Mouse (Mus musculus) erythroblast, embryonic 14.5 days (primary cell): ENCODE measurements around the gene Bcl2l14. TPM values are rescaled to one million over a fixed set of nuclear protein-coding genes. Genes with fewer than 3 reads are reported as not detected.

Experiments
- H3K27me3 ChIP-seq: 2 replicates; pipeline ENCODE4 v1.6.1; 2012; ENCODE audit warnings: inconsistent platforms; ENCODE audit not compliant: control insufficient read depth
- H3K36me3 ChIP-seq: 2 replicates; pipeline ENCODE4 v1.6.1; 2012; ENCODE audit warnings: mild to moderate bottlenecking, inconsistent platforms; ENCODE audit not compliant: control insufficient read depth
- H3K4me1 ChIP-seq: 2 replicates; pipeline ENCODE4 v1.6.1; 2012; ENCODE audit warnings: inconsistent platforms; ENCODE audit not compliant: control insufficient read depth
- H3K4me3 ChIP-seq: replicated peaks from 2 replicates; pipeline ENCODE3; 2012; ENCODE audit warnings: moderate library complexity, mild to moderate bottlenecking, inconsistent platforms
- H3K9me3 ChIP-seq: 2 replicates; pipeline ENCODE4 v1.6.1; 2012; ENCODE audit warnings: low read length, inconsistent platforms, mixed read lengths; ENCODE audit not compliant: control insufficient read depth
- GATA1 ChIP-seq: IDR thresholded peaks from 2 replicates; pipeline ENCODE4 v1.6.1; 2012; ENCODE audit warnings: low read length, inconsistent platforms, mixed read lengths
- TAL1 ChIP-seq: IDR thresholded peaks from 3 replicates; pipeline ENCODE4 v1.6.1; 2012; ENCODE audit warnings: low read length, inconsistent platforms, mixed read lengths
- polyA plus RNA-seq: library from polyadenylated mRNA; stranded (reverse); fragments of >175 nt; gene quantifications from 2 replicates; pipeline ENCODE4 v1.2.3, GENCODE M21; 2012

Bcl2l14 gene
- polyA plus RNA-seq, 1 experiment = not detected

GRCm38 (mm10) chr6:134367366-134368281 lies 28.5 kb upstream of the Bcl2l14 start:
- Histone ChIP-seq H3K4me3 (no peak overlapping the region), H3K27me3 (no peaks in the 10 kb centered on the region), H3K9me3 (no peaks in the 10 kb centered on the region), H3K36me3 (no peaks in the 10 kb centered on the region), H3K4me1 (no peaks in the 10 kb centered on the region)
- TF ChIP-seq TAL1 (no peak), GATA1 (no peak)

- Histone ChIP-seq H3K4me3 (no peak overlapping the region), H3K4me1 (no peaks in the 10 kb centered on the region)
- TF ChIP-seq TAL1 (no peak), GATA1 (no peak)
These were observed 23.2 kb upstream of the Bcl2l14 start for GRCm38 (mm10) chr6:134372946-134373345.

GRCm38 (mm10) chr6:134377201-134377600 lies 18.9 kb upstream of the Bcl2l14 start:
- H3K27me3 ChIP-seq = no peaks in the 10 kb centered on the region
- no peaks in the 10 kb centered on the region for H3K4me1 ChIP-seq
- H3K9me3 ChIP-seq = no peaks in the 10 kb centered on the region
- no peaks in the 10 kb centered on the region for H3K36me3 ChIP-seq
- TF ChIP-seq GATA1 (no peak), TAL1 (no peak)
- no peak overlapping the region for H3K4me3 ChIP-seq

More at GRCm38 (mm10) chr6:134372946-134373345, 23.2 kb upstream of the Bcl2l14 start:
- Histone ChIP-seq H3K36me3 (no peaks in the 10 kb centered on the region), H3K27me3 (no peaks in the 10 kb centered on the region), H3K9me3 (no peaks in the 10 kb centered on the region)

- H3K4me3 ChIP-seq = no peak overlapping the region
- no peaks in the 10 kb centered on the region for H3K4me1 ChIP-seq
- TF ChIP-seq TAL1 = no peak
- TF ChIP-seq GATA1 = no peak
- no peaks in the 10 kb centered on the region for H3K27me3 ChIP-seq
- no peaks in the 10 kb centered on the region for H3K9me3 ChIP-seq
- no peaks in the 10 kb centered on the region for H3K36me3 ChIP-seq
These were observed 18.3 kb upstream of the Bcl2l14 start for GRCm38 (mm10) chr6:134377856-134378255.

GRCm38 (mm10) chr6:134381462-134381861 lies 14.7 kb upstream of the Bcl2l14 start:
- H3K36me3 ChIP-seq = no peaks in the 10 kb centered on the region
- no peaks in the 10 kb centered on the region for H3K27me3 ChIP-seq
- no peaks in the 10 kb centered on the region for H3K9me3 ChIP-seq
- H3K4me1 ChIP-seq = no peaks in the 10 kb centered on the region
- no peak overlapping the region for H3K4me3 ChIP-seq
- TF ChIP-seq GATA1 = no peak
- TF ChIP-seq TAL1 = no peak

- no peaks in the 10 kb centered on the region for H3K9me3 ChIP-seq
- no peaks in the 10 kb centered on the region for H3K36me3 ChIP-seq
- H3K27me3 ChIP-seq = no peaks in the 10 kb centered on the region
- H3K4me3 ChIP-seq = no peak overlapping the region
- TF ChIP-seq TAL1 (no peak), GATA1 (no peak)
- H3K4me1 ChIP-seq = no peaks in the 10 kb centered on the region
These were observed 10.2 kb upstream of the Bcl2l14 start for GRCm38 (mm10) chr6:134385931-134386330.

- H3K4me1 ChIP-seq = no peaks in the 10 kb centered on the region
- TF ChIP-seq GATA1 = no peak
- TF ChIP-seq TAL1 = no peak
- H3K36me3 ChIP-seq = no peaks in the 10 kb centered on the region
- H3K27me3 ChIP-seq = no peaks in the 10 kb centered on the region
- no peaks in the 10 kb centered on the region for H3K9me3 ChIP-seq
- H3K4me3 ChIP-seq = no peak overlapping the region
These were observed 8.7 kb upstream of the Bcl2l14 start for GRCm38 (mm10) chr6:134387396-134387795.

GRCm38 (mm10) chr6:134388424-134389110 lies 7.6 kb upstream of the Bcl2l14 start:
- no peaks in the 10 kb centered on the region for H3K4me1 ChIP-seq
- H3K4me3 ChIP-seq = no peak overlapping the region
- H3K9me3 ChIP-seq = no peaks in the 10 kb centered on the region
- TF ChIP-seq GATA1 = no peak
- no peaks in the 10 kb centered on the region for H3K27me3 ChIP-seq
- no peaks in the 10 kb centered on the region for H3K36me3 ChIP-seq

- Histone ChIP-seq H3K36me3 (no peaks in the 10 kb centered on the region), H3K4me1 (no peaks in the 10 kb centered on the region), H3K27me3 (no peaks in the 10 kb centered on the region), H3K9me3 (no peaks in the 10 kb centered on the region), H3K4me3 (no peak overlapping the region)
- TF ChIP-seq TAL1 (no peak), GATA1 (no peak)
These were observed 6.7 kb upstream of the Bcl2l14 start for GRCm38 (mm10) chr6:134389248-134389891.
